Mouse (Mus musculus) liver, postnatal 0 days (tissue): ENCODE data around the gene Slc2a9.

Source experiments
- CTCF ChIP-seq: sonication (generic); IDR thresholded peaks from 2 replicates; pipeline ENCODE4 v1.5.1; 2016; ENCODE audit warnings: antibody characterized with exemption, low read depth
- EP300 ChIP-seq: IDR thresholded peaks from 2 replicates; pipeline ENCODE4 v1.6.1; 2016; ENCODE audit warnings: antibody characterized with exemption, low read depth, mild to moderate bottlenecking

DNA sequence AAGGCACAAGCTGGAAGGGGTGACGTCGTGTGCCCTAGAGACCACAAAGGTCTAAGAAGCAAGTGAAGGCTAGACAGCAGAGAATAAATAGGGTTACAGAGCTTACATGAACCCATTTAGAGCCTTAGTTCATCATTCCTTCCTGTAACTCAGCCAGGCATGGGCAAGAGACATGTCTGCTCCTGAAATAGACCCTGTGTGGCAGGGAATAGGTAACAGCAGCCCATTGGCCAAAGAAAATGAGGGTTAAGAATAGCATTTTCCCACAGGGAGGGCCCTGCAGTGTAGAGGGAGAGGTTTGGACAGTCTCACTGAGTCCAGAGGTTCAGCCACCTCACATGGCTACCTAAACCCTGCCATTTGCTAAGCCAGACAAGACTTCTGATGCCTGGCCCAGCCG, 38.8 kb upstream of the Slc2a9 start:
- TF ChIP-seq CTCF (no peak), EP300 (no peak)
